Mouse (Mus musculus): Measurements from ENCODE around the gene Abi1. TPM values are rescaled to one million over a fixed set of nuclear protein-coding genes. Genes with fewer than 3 reads are reported as not detected.
"Not testable (repeated sequence)": the region's sequence is repeated elsewhere in the genome, so short reads cannot be mapped to it uniquely, and the experiment has no call there.

The Abi1 gene
- polyA plus RNA-seq, 1 experiment from 2014 or later = 57.0 TPM

DNA sequence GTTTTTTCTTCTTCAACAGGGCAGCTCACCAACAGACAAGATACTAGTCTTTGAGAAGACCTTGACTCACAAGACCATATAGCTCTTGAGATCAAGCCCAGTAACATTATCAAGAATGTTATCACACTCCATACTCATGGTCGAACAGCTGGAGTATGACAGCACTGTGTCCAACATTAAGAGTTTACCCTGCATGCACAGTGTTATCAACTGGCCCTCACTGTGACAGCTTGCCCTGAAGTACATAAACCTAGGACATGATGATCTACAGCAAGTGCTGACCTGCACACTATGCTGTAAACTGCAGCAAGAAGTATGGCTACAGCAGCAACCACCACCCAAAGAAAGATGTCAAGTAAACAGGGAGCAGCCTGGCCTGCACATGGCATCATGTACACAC lies 13.7 kb downstream of the Abi1 start:
- Histone ChIP-seq H3K4me1 (no peaks in the 10 kb centered on the region), H3K27me3 (no peaks in the 10 kb centered on the region), H3K9ac (no peak overlapping the region), H3K36me3 (peaks cover 8% of the 10 kb centered on the region; the same call in 1 of the 2 replicates), H3K4me3 (no peak overlapping the region), H3K27ac (no peak overlapping the region), H3K4me2 (no peak overlapping the region), H3K9me3 (no peaks in the 10 kb centered on the region)
- ATAC-seq (ENCODE audit: insufficient number of reproducible peaks, low FRiP score, low TSS enrichment, low read depth) = no peak
- WGBS = 94% methylated on average over 1 of the region's 1 CpGs

GRCm38 (mm10) chr2:23023714-23024282 lies 16.2 kb downstream of the Abi1 start:
- 86% methylated on average over 4 of the region's 4 CpGs for WGBS
- no peak overlapping the region for H3K4me2 ChIP-seq
- no peaks in the 10 kb centered on the region for H3K36me3 ChIP-seq
- no peaks in the 10 kb centered on the region for H3K4me1 ChIP-seq
- no peak overlapping the region for H3K27ac ChIP-seq
- no peak for ATAC-seq (ENCODE audit: insufficient number of reproducible peaks, low FRiP score, low TSS enrichment, low read depth)
- no peak overlapping the region for H3K4me3 ChIP-seq
- no peaks in the 10 kb centered on the region for H3K9me3 ChIP-seq
- no peak overlapping the region for H3K9ac ChIP-seq
- H3K27me3 ChIP-seq = no peaks in the 10 kb centered on the region

GRCm38 (mm10) chr2:23023023-23023422 lies 17.0 kb downstream of the Abi1 start:
- ATAC-seq (ENCODE audit: insufficient number of reproducible peaks, low FRiP score, low TSS enrichment, low read depth) = no peak
- Histone ChIP-seq H3K27ac (no peak overlapping the region), H3K9ac (no peak overlapping the region), H3K4me1 (no peaks in the 10 kb centered on the region), H3K9me3 (no peaks in the 10 kb centered on the region), H3K36me3 (no peaks in the 10 kb centered on the region), H3K4me3 (no peak overlapping the region), H3K27me3 (no peaks in the 10 kb centered on the region), H3K4me2 (no peak overlapping the region)
- 84% methylated on average over 3 of the region's 3 CpGs for WGBS

DNA sequence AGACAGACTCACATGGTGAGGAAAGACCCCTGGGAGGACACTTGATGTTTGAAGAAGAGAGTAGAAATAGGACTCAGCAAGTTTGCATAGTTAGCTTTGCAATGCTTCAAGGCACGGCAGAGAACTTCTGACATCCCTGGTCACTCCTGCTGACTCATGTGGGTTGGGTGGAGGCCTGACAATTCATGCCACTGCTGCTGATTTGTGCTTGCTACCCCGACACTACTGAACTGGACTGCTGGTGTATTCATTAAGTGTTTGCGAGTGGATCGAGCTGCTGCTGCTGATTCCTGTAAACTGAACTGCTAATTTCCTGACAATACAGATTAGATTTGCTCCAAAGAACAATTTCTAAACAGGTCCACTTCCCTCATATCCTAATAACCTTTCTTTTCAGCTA lies 18.3 kb downstream of the Abi1 start:
- 52% methylated on average over 4 of the region's 4 CpGs for WGBS

GRCm38 (mm10) chr2:23021320-23021719 lies 18.7 kb downstream of the Abi1 start:
- no peaks in the 10 kb centered on the region for H3K4me1 ChIP-seq
- H3K4me2 ChIP-seq = no peak overlapping the region
- no peaks in the 10 kb centered on the region for H3K27me3 ChIP-seq
- ATAC-seq (ENCODE audit: insufficient number of reproducible peaks, low FRiP score, low TSS enrichment, low read depth) = no peak
- H3K4me3 ChIP-seq = no peak overlapping the region
- WGBS = 86% methylated on average over 4 of the region's 4 CpGs
- H3K27ac ChIP-seq = no peak overlapping the region
- no peak overlapping the region for H3K9ac ChIP-seq
- H3K36me3 ChIP-seq = no peaks in the 10 kb centered on the region
- no peaks in the 10 kb centered on the region for H3K9me3 ChIP-seq

More for the DNA sequence above, 18.3 kb downstream of the Abi1 start:
- no peak for ATAC-seq (ENCODE audit: insufficient number of reproducible peaks, low FRiP score, low TSS enrichment, low read depth)
- H3K4me2 ChIP-seq = no peak overlapping the region
- H3K9ac ChIP-seq = no peak overlapping the region
- no peak overlapping the region for H3K27ac ChIP-seq
- H3K27me3 ChIP-seq = no peaks in the 10 kb centered on the region
- no peaks in the 10 kb centered on the region for H3K36me3 ChIP-seq
- no peaks in the 10 kb centered on the region for H3K4me1 ChIP-seq
- H3K9me3 ChIP-seq = no peaks in the 10 kb centered on the region
- no peak overlapping the region for H3K4me3 ChIP-seq

DNA sequence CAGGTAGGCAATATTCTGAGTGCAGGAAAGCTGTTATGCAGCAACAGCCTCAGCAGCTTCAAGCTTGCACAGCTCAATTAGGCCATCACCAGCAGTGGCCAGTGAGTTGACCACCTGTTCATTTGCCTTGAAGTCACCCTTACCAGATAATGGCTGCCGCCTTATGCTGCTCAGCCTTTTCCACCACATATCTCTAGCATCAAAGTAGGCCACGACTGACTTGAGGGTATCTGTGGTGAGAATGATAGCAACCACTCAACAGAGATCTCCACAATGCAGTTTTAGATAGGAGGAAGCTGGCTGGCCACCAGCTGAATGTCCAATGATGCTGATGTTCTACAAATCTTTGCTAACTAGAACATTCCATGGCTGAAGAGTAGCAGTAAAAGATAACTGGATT lies 20.9 kb downstream of the Abi1 start:
- Histone ChIP-seq H3K27me3 (no peaks in the 10 kb centered on the region), H3K4me1 (peaks cover 6% of the 10 kb centered on the region), H3K4me3 (no peak overlapping the region), H3K36me3 (no peaks in the 10 kb centered on the region), H3K9me3 (no peaks in the 10 kb centered on the region), H3K27ac (no peak overlapping the region), H3K4me2 (no peak overlapping the region), H3K9ac (no peak overlapping the region)
- ATAC-seq (ENCODE audit: insufficient number of reproducible peaks, low FRiP score, low TSS enrichment, low read depth) = no peak
- WGBS = 93% methylated on average over 2 of the region's 2 CpGs

DNA sequence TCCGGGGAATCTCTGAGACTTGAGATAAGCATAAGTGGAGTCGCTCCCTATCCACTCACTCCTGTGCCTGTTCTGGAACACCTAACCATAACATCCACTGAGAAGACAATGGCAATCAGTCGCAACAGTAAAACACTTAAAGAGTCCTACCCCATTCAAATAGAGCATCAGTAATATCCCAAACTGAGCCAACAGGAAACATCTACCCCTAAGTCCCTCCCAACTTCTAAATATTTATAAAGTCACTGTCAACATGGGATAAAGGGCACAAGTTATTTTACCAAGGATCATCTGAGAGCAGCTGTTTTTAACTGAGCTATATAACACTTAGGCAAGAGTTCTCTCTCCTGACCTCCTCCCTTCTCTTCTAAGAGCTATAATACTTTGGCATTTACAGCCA lies 23.9 kb downstream of the Abi1 start:
- no peak overlapping the region for H3K4me2 ChIP-seq
- peaks cover 6% of the 10 kb centered on the region for H3K4me1 ChIP-seq
- no peak for ATAC-seq (ENCODE audit: insufficient number of reproducible peaks, low FRiP score, low TSS enrichment, low read depth)
- no peaks in the 10 kb centered on the region for H3K27me3 ChIP-seq
- WGBS = 73% methylated on average over 3 of the region's 3 CpGs
- H3K9ac ChIP-seq = no peak overlapping the region
- H3K36me3 ChIP-seq = no peaks in the 10 kb centered on the region
- no peaks in the 10 kb centered on the region for H3K9me3 ChIP-seq
- no peak overlapping the region for H3K4me3 ChIP-seq
- no peak overlapping the region for H3K27ac ChIP-seq

DNA sequence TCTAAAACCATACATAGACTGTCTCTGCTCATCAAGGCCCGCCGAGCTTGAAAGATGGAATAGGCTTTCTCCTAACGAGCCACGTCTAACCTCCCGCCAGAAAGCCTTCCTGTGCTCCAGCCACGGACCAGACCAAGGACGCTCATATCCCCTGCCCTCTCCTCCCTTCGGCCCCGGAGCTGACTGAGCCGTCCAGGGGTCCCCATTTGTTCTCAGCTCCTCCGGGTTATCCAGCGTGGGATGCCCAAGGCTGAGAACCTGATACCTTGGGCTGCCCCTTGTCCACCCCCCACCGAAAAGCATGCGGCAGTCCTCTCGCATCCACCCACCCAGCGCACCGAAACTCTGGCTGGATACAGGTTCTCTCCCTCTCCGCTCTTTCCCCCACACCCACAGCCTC lies 24.7 kb downstream of the Abi1 start:
- no peaks in the 10 kb centered on the region for H3K36me3 ChIP-seq
- no peak overlapping the region for H3K9ac ChIP-seq
- H3K4me2 ChIP-seq = no peak overlapping the region
- no peaks in the 10 kb centered on the region for H3K27me3 ChIP-seq
- H3K27ac ChIP-seq = no peak overlapping the region
- no peaks in the 10 kb centered on the region for H3K9me3 ChIP-seq
- peaks cover 6% of the 10 kb centered on the region for H3K4me1 ChIP-seq
- no peak overlapping the region for H3K4me3 ChIP-seq
- no peak for ATAC-seq (ENCODE audit: insufficient number of reproducible peaks, low FRiP score, low TSS enrichment, low read depth)
- WGBS = 47% methylated on average over 18 of the region's 18 CpGs

DNA sequence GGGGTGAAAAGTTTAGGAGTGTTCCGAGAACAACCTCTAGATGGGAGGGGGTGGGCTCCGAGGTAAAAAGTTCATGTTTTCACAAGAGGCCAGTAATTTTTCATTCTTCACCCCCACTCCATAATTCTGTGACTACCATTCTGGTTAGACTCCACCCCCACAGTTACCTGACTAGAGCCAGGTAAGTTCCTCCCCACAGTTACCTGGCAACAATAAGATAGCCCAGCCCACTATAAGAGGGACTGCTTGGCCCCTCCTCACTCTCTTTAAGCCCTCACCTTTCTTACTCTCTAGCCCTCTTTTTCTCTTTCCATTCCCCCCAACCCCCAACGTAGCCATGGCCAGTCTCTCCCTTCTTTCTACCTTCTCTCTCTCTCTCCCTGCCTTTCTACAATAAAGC lies 25.1 kb downstream of the Abi1 start:
- not testable (repeated sequence) for H3K27ac ChIP-seq; H3K36me3 ChIP-seq; H3K9ac ChIP-seq; H3K4me1 ChIP-seq; H3K4me3 ChIP-seq; ATAC-seq (ENCODE audit: insufficient number of reproducible peaks, low FRiP score, low TSS enrichment, low read depth); H3K4me2 ChIP-seq; H3K9me3 ChIP-seq; H3K27me3 ChIP-seq
- 70% methylated on average over 3 of the region's 3 CpGs for WGBS

GRCm38 (mm10) chr2:23008256-23008655 lies 31.8 kb downstream of the Abi1 start:
- no peak overlapping the region for H3K27ac ChIP-seq
- no peaks in the 10 kb centered on the region for H3K27me3 ChIP-seq
- no peak overlapping the region for H3K4me3 ChIP-seq
- H3K4me1 ChIP-seq = peaks cover 5% of the 10 kb centered on the region; the same call in 1 of the 2 replicates
- H3K36me3 ChIP-seq = peaks cover 4% of the 10 kb centered on the region; the same call in 1 of the 2 replicates
- WGBS = 82% methylated on average over 1 of the region's 1 CpGs
- H3K4me2 ChIP-seq = no peak overlapping the region
- no peak for ATAC-seq (ENCODE audit: insufficient number of reproducible peaks, low FRiP score, low TSS enrichment, low read depth)
- H3K9ac ChIP-seq = no peak overlapping the region
- no peaks in the 10 kb centered on the region for H3K9me3 ChIP-seq

- H3K27me3 ChIP-seq = no peaks in the 10 kb centered on the region
- H3K36me3 ChIP-seq = peaks cover 4% of the 10 kb centered on the region; the same call in 1 of the 2 replicates
- WGBS = 89% methylated on average over 7 of the region's 7 CpGs
- no peak overlapping the region for H3K27ac ChIP-seq
- H3K9ac ChIP-seq = no peak overlapping the region
- H3K4me2 ChIP-seq = no peak overlapping the region
- no peaks in the 10 kb centered on the region for H3K9me3 ChIP-seq
- ATAC-seq (ENCODE audit: insufficient number of reproducible peaks, low FRiP score, low TSS enrichment, low read depth) = no peak
- peaks cover 5% of the 10 kb centered on the region; the same call in 1 of the 2 replicates for H3K4me1 ChIP-seq
- no peak overlapping the region for H3K4me3 ChIP-seq
Observed at GRCm38 (mm10) chr2:23007577-23007976, 32.5 kb downstream of the Abi1 start.

GRCm38 (mm10) chr2:23007149-23007548 lies 32.9 kb downstream of the Abi1 start:
- WGBS = 79% methylated on average over 2 of the region's 2 CpGs
- Histone ChIP-seq H3K4me1 (peaks cover 5% of the 10 kb centered on the region; the same call in 1 of the 2 replicates), H3K27me3 (no peaks in the 10 kb centered on the region), H3K36me3 (peaks cover 4% of the 10 kb centered on the region; the same call in 1 of the 2 replicates), H3K4me2 (no peak overlapping the region), H3K4me3 (no peak overlapping the region), H3K9ac (no peak overlapping the region), H3K27ac (no peak overlapping the region), H3K9me3 (no peaks in the 10 kb centered on the region)
- no peak for ATAC-seq (ENCODE audit: insufficient number of reproducible peaks, low FRiP score, low TSS enrichment, low read depth)

- no peak for ATAC-seq (ENCODE audit: insufficient number of reproducible peaks, low FRiP score, low TSS enrichment, low read depth)
- H3K36me3 ChIP-seq = peaks cover 4% of the 10 kb centered on the region; the same call in 1 of the 2 replicates
- H3K27me3 ChIP-seq = no peaks in the 10 kb centered on the region
- H3K4me3 ChIP-seq = no peak overlapping the region
- H3K9ac ChIP-seq = no peak overlapping the region
- H3K27ac ChIP-seq = no peak overlapping the region
- no peaks in the 10 kb centered on the region for H3K9me3 ChIP-seq
- WGBS = 52% methylated on average over 6 of the region's 6 CpGs
- H3K4me1 ChIP-seq = peaks cover 5% of the 10 kb centered on the region; the same call in 1 of the 2 replicates
- no peak overlapping the region for H3K4me2 ChIP-seq
Observed at GRCm38 (mm10) chr2:23006219-23006618, 33.8 kb downstream of the Abi1 start.

All from limb, embryonic 15.5 days (tissue).